Mouse (Mus musculus) monocyte, adult 5-6 weeks (primary cell): ENCODE measurements around the gene Tanc2. TPM values are rescaled to one million over a fixed set of nuclear protein-coding genes. Genes with fewer than 3 reads are reported as not detected.

ENCODE experiments used
- ATAC-seq: fragments of 153-309, 156-312 bp; replicated peaks from 2 replicates; pipeline ENCODE4 v1.8.0; 2017; ENCODE audit warnings: mild to moderate bottlenecking; ENCODE audit not compliant: low TSS enrichment, insufficient number of reproducible peaks, severe bottlenecking, poor library complexity, low FRiP score
- total RNA-seq: library from RNA; stranded (forward); fragments of 200-1000, 200-491, 200-594 nt; gene quantifications from 3 replicates; pipeline ENCODE4 v1.2.3, GENCODE M21; 2017

The Tanc2 gene
- total RNA-seq, 1 experiment from 2014 or later = 0.57 TPM

DNA sequence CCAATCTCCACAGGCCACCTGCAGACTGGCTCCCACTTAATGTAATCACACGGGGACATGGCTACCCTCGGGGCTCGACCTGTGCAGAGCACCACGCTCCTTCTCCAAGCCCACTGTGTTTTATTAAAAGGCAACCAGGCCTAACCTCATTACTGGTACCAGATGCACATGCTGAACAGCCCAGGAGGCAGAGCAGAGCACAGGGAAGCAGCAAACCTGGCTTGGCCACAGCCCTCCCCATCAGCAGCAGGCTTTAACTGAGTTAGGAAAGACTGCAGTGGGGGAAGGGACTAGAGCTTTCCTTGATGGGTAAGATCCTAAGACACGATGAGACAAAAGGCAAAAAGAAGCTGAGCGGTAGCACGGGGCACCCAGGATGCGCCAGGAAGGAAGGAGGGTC is 352.2 kb downstream of the Tanc2 start:
- no peak for ATAC-seq

GRCm38 (mm10) chr11:105943133-105944102 is 353.6 kb downstream of the Tanc2 start:
- ATAC-seq = no peak

- ATAC-seq = peak; percentile 59
These were observed 354.4 kb downstream of the Tanc2 start for GRCm38 (mm10) chr11:105944126-105944621.

DNA sequence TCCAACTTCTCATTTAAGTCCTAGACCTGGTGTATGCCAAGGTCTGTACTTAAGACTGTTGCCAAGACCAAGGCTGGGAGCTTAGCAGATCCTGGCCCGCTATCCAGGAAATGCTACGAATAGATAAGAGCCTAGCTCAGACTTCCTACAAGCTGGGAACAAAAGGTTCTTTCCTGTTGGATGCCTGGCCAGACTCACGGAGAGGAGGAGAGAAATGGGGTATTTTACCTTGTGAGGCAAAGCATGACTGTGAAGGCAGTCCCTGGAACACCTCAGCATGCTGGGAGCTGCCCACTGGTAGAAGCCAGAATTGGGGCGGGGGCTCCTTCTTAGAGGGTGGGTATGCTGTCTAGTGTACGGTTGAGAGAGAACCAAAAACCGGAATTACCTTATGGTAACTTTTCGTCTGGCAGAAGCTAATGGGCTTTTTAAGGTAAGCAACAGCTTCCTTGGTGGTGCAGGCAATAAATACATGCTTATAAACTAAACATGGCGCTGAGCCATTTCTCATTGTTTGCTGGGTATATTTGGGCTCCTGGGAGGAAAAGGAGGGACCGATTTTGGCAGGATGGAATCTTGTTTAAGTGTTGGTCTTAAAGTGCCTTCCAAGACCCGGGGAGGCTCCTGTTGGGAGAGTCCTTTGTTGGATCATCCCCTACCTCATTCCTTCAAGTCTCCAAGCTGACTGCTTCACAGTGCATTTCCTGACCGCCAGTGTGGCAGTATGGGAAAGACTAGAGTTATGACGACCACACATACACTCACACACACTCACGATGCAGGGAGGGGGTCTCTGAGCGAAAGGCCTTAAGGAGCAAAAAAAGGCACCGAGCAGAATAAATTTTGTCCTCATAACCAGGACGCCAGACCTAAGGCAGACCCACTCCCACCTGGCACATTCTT is 355.2 kb downstream of the Tanc2 start:
- no peak for ATAC-seq

DNA sequence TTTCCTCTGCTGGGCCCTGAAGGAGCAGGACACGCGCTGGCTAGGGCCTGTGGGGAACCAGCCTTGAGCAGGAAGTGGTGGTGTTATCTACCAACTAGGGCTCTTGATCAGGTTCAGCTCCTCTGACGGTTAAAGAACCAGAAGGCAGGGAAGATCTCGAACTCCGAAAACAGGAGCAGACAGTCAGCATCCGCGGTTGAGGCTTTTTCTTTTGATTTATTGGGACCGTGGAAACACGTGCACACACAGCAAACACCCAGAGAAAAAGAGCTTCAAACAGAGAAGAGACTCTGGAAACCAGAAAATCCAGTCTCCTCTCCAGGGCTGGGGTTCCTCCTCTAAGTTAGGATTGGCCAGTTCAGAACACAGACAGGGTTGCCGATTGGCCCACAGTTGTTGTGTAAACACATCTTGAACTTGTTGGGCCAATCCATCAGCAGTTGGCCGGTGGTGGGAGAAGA is 356.9 kb downstream of the Tanc2 start:
- ATAC-seq = no peak

DNA sequence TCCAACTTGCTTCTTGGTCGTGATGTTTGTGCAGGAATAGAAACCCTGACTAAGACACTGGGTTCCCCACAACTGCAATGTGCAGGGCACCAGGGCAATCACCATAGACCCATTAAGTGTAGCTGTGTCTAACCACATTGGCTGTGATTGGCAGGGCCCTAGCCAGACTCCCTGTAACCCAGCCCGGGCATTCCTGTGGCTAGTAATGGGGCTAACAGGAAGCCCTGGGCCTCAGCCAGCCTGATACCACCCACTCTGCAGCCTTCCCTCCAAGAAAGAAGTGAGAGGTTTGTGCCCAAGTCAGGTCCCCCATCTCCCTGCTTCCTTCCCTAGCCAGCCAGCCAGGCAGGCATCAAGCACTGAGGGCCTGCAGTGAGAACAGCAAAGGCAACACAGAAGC is 358.5 kb downstream of the Tanc2 start:
- ATAC-seq = no peak

- no peak for ATAC-seq
These were observed 360.7 kb downstream of the Tanc2 start for GRCm38 (mm10) chr11:105950519-105950918.

DNA sequence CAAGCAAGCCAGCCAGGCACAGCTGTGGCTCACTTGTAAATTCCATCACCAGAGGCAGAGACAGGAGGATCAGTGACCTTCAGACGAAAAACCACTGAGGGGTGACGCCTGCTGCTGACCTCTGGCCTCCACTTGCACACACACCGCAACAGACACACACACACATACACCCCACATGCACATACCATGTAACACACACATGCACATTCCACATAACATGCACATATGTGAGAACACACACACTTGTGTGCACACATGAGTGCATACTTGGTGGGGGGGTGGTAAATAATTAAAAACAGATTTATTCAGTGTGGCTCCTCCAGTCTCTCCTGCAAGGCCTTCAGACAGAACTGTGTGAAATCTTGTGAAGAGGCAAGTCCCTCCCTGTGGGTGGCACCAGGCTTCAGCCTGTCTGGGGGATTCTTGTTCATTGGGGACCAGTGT is 361.8 kb downstream of the Tanc2 start:
- ATAC-seq = no peak

- no peak for ATAC-seq
These were observed 362.3 kb downstream of the Tanc2 start for GRCm38 (mm10) chr11:105952111-105952510.

DNA sequence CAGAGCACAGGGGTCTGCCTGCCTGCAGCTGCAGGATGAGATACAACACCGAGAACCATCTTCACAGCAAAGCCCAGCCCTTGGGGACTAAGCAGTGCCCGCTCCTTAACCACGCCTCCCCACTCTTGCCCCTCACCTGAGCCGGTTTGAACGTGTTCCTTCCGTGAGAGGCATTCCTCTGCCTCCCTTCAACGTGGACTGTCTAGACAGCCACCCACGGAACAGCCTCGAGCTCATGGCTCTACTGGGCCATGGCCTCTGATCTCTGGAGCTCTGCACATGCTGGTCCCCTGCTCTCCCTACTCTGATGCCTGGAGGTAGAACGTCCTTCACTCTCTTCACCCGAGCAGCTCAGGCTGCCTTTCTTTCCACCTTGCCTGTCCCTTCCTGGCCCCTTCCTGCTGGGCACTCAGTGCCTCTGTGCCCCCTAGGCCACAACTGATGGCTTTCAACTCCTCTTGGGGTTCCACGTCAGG is 363.2 kb downstream of the Tanc2 start, which contains the start of gene Cyb561:
TSS of gene Cyb561 (minus strand) at position 426 of the 476 bp plus-strand sequence.
- no peak for ATAC-seq

GRCm38 (mm10) chr11:105953402-105953801 is 363.6 kb downstream of the Tanc2 start:
- ATAC-seq = peak; percentile 60; the same call in 1 of the 2 replicates

DNA sequence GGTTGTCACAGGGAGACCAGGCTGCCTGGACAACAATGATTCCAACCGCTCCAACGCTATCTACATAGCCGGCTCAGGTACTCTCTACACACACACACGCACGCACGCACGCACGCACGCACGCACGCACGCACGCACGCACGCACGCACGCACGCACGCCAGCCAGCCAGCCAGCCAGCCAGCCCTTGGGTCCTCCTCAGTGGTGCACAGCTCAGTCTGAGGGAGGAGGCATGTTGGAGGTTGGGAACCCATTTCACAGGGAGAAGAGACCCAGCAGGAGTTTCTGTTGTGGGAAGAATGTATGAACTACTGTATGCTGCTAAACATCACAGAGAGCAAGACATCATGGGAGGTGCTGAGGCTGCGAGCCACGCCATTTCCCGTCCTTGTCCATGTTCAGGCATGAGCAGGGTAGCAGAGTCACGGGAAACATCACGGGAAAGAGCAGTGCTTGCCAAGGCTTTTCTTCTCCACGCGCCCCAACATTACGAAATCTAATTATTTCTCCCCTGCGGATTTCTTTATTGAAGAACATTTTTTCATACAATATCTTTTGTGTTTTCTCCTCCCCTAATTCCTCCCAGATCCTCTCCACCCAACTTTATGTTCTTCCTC is 366.1 kb downstream of the Tanc2 start:
- no peak for ATAC-seq

DNA sequence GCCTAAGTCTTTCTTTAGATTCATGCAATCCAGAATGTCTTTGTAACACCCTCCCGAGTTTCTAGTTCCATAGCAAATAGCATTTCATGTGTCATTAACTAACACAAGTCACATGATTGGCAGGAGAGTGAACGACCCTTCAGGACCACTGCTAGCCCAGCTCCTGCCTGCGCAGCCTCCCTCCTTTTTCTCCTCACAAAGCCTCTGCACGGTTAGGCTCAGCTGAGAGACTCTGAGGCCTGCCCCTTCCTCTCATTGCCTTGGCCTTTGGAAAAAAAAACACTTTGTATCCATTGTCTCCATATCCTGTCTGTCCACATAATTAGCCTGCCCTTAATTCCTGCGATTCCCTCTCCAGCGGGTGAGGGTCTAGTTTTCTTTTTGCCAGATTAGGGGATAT is 367.7 kb downstream of the Tanc2 start:
- ATAC-seq = no peak

- no peak for ATAC-seq
These were observed 368.8 kb downstream of the Tanc2 start for GRCm38 (mm10) chr11:105958566-105958965.

DNA sequence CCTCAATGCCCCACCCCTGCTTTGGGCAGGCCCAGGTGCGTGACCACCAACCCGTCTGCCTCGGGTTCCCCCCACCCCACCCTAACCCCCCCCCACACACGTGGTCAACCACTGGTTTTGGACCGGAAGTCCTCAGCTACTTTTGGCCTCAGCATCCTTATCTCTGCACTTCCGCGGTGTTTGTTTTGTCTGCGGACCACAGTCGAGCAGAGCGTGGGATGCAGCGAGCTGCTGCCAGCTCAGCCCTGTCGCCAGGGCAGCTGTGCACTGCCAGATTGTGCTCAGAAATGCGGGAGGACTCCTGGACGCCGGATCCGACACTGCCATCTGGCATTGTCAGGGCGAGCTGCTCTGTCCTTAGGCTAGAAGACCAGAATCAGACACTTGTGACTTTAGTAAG is 369.6 kb downstream of the Tanc2 start:
- ATAC-seq = no peak

DNA sequence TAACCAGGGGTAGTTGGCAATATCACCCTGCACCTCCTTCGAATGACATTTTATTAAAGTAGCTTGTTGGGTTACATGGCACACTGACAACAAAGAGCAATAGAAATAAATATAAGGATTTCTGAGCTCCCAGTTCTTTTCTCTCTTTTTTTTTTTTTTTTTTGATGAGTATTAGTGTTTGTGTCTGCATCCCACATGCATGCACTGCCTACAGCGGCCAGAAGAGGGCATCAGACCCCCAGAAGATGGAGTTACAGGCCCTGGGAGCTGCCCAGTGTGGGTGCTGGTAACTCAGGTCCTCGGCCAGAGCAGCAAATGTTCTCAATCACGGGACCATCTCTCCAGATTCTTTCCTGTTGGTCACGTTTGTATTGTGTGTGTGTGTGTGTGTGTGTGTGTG is 374.9 kb downstream of the Tanc2 start:
- no peak for ATAC-seq

- ATAC-seq = peak; percentile 60; the same call in 1 of the 2 replicates
These were observed 376.5 kb downstream of the Tanc2 start for GRCm38 (mm10) chr11:105966288-105966687.

GRCm38 (mm10) chr11:105967741-105968574 is 378.2 kb downstream of the Tanc2 start, which contains the start of gene Ace:
TSS of gene Ace (plus strand) at chr11:105967945.
- no peak for ATAC-seq
